Mouse (Mus musculus): ENCODE data around the gene Bcl3. TPM values are rescaled to one million over a fixed set of nuclear protein-coding genes. Genes with fewer than 3 reads are reported as not detected.
A peak's percentile ranks its signal among the peaks of the same experiment; 100 is the strongest.

Gene Bcl3
- polyA plus RNA-seq, 1 experiment from 2014 or later: 4.7 TPM

DNA sequence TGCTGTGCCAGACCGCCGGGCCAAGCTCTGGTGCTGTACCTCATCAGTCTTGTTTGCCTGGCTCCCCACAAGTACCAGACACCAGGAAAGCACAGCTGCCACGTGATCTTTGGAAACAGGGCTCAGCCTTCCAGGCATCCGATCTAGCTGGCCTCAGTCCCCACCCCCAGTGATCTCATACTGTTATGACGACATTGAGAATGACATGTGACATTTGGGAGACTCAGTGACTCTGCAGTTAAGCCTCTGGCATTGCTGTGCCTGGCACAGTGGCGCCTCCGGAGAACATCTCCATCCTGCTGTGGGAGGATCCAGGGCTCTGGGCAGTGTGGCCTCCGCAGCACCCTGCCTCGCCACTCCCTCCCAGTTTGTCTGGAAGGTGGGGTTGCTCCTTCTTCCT lies 9.3 kb upstream of the Bcl3 start:
- no peak overlapping the region for H3K27ac ChIP-seq (replicated peaks)
- ATAC-seq (ENCODE audit: insufficient read depth): no peak
- no peak overlapping the region for H3K4me2 ChIP-seq
- no peak overlapping the region for H3K4me3 ChIP-seq (replicated peaks)
- H3K4me1 ChIP-seq (replicated peaks): peaks cover 18% of the 10 kb centered on the region
- H3K9me3 ChIP-seq (replicated peaks): no peaks in the 10 kb centered on the region
- no peak overlapping the region for H3K9ac ChIP-seq
- H3K27me3 ChIP-seq: no peaks in the 10 kb centered on the region
- no peaks in the 10 kb centered on the region for H3K36me3 ChIP-seq (replicated peaks)
- WGBS (ENCODE audit: insufficient replicate concordance): 39% methylated on average over 9 of the region's 9 CpGs

GRCm38 (mm10) chr7:19830682-19831156 lies 8.1 kb upstream of the Bcl3 start:
- Histone ChIP-seq H3K9me3 (replicated peaks) (no peaks in the 10 kb centered on the region), H3K4me2 (peak overlapping the region; percentile 27), H3K36me3 (replicated peaks) (no peaks in the 10 kb centered on the region), H3K27me3 (no peaks in the 10 kb centered on the region), H3K4me1 (replicated peaks) (peaks cover 18% of the 10 kb centered on the region), H3K9ac (no peak overlapping the region), H3K4me3 (replicated peaks) (no peak overlapping the region), H3K27ac (replicated peaks) (peak overlapping the region; percentile 33; the same call in 1 of the 2 replicates)
- WGBS (ENCODE audit: insufficient replicate concordance): 18% methylated on average over 13 of the region's 13 CpGs
- ATAC-seq (ENCODE audit: insufficient read depth): peak; percentile 68

- H3K27me3 ChIP-seq: no peaks in the 10 kb centered on the region
- no peak overlapping the region for H3K4me2 ChIP-seq
- no peak overlapping the region for H3K9ac ChIP-seq
- 61% methylated on average over 3 of the region's 3 CpGs for WGBS (ENCODE audit: insufficient replicate concordance)
- H3K9me3 ChIP-seq (replicated peaks): no peaks in the 10 kb centered on the region
- ATAC-seq (ENCODE audit: insufficient read depth): no peak
- no peak overlapping the region for H3K4me3 ChIP-seq (replicated peaks)
- H3K27ac ChIP-seq (replicated peaks): no peak overlapping the region
- peaks cover 23% of the 10 kb centered on the region for H3K4me1 ChIP-seq (replicated peaks)
- no peaks in the 10 kb centered on the region for H3K36me3 ChIP-seq (replicated peaks)
Measured at GRCm38 (mm10) chr7:19829694-19830093, 7.1 kb upstream of the Bcl3 start.

DNA sequence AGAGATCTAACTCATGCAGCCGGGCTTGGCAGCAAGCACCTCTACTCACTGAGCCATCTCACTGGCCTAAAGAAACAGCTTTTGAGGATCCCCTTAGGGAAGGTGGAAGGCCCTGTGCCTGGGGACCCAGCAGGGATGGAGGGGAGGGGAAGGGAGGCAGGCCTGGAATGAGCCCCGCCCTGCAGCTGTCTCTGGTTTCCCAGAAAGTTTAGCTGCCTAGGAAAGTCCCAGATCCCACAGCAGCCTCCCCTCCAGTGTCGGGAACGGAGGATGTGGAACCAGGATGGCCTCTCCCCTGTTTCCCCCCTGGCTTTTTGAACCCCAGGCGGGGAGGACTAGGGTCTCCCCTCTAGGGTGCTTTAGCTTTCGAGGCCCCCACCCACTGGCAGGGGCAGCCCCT lies 4.2 kb upstream of the Bcl3 start:
- no peak overlapping the region for H3K4me2 ChIP-seq
- no peak overlapping the region for H3K9ac ChIP-seq
- ATAC-seq (ENCODE audit: insufficient read depth): no peak
- H3K27me3 ChIP-seq: peaks cover 25% of the 10 kb centered on the region
- 70% methylated on average over 6 of the region's 6 CpGs for WGBS (ENCODE audit: insufficient replicate concordance)
- H3K36me3 ChIP-seq (replicated peaks): no peaks in the 10 kb centered on the region
- H3K9me3 ChIP-seq (replicated peaks): no peaks in the 10 kb centered on the region
- H3K27ac ChIP-seq (replicated peaks): no peak overlapping the region
- peaks cover 36% of the 10 kb centered on the region for H3K4me1 ChIP-seq (replicated peaks)
- no peak overlapping the region for H3K4me3 ChIP-seq (replicated peaks)

DNA sequence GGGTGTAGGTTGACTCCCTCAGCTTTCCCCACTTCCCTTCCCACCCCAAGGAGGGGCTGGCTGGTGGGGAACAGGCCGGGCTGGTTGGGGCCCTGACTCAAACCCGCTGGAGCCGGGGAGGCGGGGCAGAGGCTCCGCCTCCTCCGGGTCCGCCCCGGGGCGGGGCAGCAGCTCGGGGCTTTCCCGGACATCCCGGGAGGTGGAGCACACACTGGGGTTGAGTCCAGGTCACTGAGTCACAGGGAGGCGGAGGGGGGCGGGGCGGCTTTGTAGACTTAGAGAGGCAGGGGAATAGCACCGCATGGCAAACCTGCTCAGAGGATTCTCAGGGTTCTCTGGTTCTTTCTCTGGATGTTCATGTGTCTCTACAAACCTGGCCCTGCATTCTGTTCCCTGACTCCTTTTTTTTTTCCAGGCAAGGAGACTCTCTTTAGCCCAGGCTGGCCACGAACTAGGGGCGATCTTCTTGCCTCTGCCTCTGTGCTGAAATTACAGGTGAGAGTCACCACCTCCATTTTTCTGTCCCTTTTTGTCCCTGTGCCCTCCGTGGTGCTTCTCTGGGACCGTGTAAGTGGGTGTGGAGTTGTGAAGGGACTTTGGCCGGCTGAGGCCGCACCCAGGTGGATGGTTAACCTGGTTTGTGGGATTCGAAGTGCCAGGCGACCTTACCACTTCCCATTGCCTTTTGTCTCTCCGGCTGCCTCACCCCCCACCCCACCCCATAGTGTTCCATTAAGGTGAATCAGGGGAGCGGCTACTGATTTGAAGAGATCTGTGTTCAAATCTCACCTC lies 1.8 kb upstream of the Bcl3 start:
- Histone ChIP-seq H3K4me3 (replicated peaks) (no peak overlapping the region), H3K27ac (replicated peaks) (peak overlapping the region; percentile 76), H3K4me2 (peak overlapping the region; percentile 27), H3K9ac (no peak overlapping the region), H3K4me1 (replicated peaks) (peaks cover 27% of the 10 kb centered on the region), H3K36me3 (replicated peaks) (peaks cover 6% of the 10 kb centered on the region; the same call in 1 of the 2 replicates), H3K9me3 (replicated peaks) (no peaks in the 10 kb centered on the region; the same call in 1 of the 2 replicates), H3K27me3 (peaks cover 31% of the 10 kb centered on the region)
- peak; percentile 73 for ATAC-seq (ENCODE audit: insufficient read depth)
- 17% methylated on average over 26 of the region's 26 CpGs for WGBS (ENCODE audit: insufficient replicate concordance)

GRCm38 (mm10) chr7:19823256-19824181 lies 949 bp upstream of the Bcl3 start:
- ATAC-seq (ENCODE audit: insufficient read depth): peak; percentile 14; the same call in 1 of the 2 replicates
- Histone ChIP-seq H3K9me3 (replicated peaks) (no peaks in the 10 kb centered on the region; the same call in 1 of the 2 replicates), H3K27me3 (peaks cover 31% of the 10 kb centered on the region), H3K4me1 (replicated peaks) (peaks cover 34% of the 10 kb centered on the region), H3K4me3 (replicated peaks) (no peak overlapping the region), H3K36me3 (replicated peaks) (peaks cover 6% of the 10 kb centered on the region; the same call in 1 of the 2 replicates), H3K9ac (no peak overlapping the region), H3K4me2 (peak overlapping the region; percentile 27), H3K27ac (replicated peaks) (peak overlapping the region; percentile 76)
- 11% methylated on average over 16 of the region's 16 CpGs for WGBS (ENCODE audit: insufficient replicate concordance)

DNA sequence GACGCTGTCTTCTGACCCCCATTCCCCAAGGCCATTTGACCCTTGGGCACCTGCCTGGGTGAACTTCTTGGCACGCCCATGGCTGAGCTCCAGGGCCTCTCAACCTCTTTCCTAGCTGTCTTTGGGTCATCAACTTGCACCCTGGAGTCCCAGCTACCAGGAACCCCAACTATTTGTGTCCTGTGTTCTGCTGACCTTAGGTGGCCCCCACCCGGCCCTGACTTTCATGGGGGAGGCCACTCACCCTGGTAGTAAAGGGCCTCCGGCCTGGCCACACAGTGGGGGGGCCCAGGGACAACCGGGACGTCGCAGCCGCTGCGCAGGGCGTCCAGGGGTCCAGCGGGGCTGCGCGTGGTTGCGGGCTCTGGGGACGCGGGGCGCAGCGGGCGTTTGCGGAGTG lies 377 bp downstream of the Bcl3 start:
- Histone ChIP-seq H3K36me3 (replicated peaks) (peaks cover 6% of the 10 kb centered on the region; the same call in 1 of the 2 replicates), H3K27me3 (peaks cover 37% of the 10 kb centered on the region), H3K4me3 (replicated peaks) (peak overlapping the region; percentile 59), H3K4me2 (peak overlapping the region; percentile 62), H3K4me1 (replicated peaks) (peaks cover 42% of the 10 kb centered on the region), H3K27ac (replicated peaks) (peak overlapping the region; percentile 45), H3K9ac (peak overlapping the region; percentile 49), H3K9me3 (replicated peaks) (no peaks in the 10 kb centered on the region; the same call in 1 of the 2 replicates)
- WGBS (ENCODE audit: insufficient replicate concordance): 7% methylated on average over 20 of the region's 20 CpGs
- no peak for ATAC-seq (ENCODE audit: insufficient read depth)

- WGBS (ENCODE audit: insufficient replicate concordance): 52% methylated on average over 7 of the region's 7 CpGs
- Histone ChIP-seq H3K27me3 (peaks cover 42% of the 10 kb centered on the region), H3K4me1 (replicated peaks) (peaks cover 48% of the 10 kb centered on the region), H3K4me2 (peak overlapping the region; percentile 62), H3K36me3 (replicated peaks) (peaks cover 6% of the 10 kb centered on the region; the same call in 1 of the 2 replicates), H3K9me3 (replicated peaks) (no peaks in the 10 kb centered on the region; the same call in 1 of the 2 replicates), H3K9ac (peak overlapping the region; percentile 49; the same call in 1 of the 2 replicates), H3K27ac (replicated peaks) (no peak overlapping the region), H3K4me3 (replicated peaks) (peak overlapping the region; percentile 59; the same call in 1 of the 2 replicates)
- no peak for ATAC-seq (ENCODE audit: insufficient read depth)
Measured at GRCm38 (mm10) chr7:19821633-19822032, 937 bp downstream of the Bcl3 start.

GRCm38 (mm10) chr7:19820347-19821048 lies 2.1 kb downstream of the Bcl3 start:
- H3K27me3 ChIP-seq: peaks cover 50% of the 10 kb centered on the region
- no peak overlapping the region for H3K27ac ChIP-seq (replicated peaks)
- H3K9me3 ChIP-seq (replicated peaks): no peaks in the 10 kb centered on the region; the same call in 1 of the 2 replicates
- peaks cover 6% of the 10 kb centered on the region; the same call in 1 of the 2 replicates for H3K36me3 ChIP-seq (replicated peaks)
- H3K4me1 ChIP-seq (replicated peaks): peaks cover 57% of the 10 kb centered on the region
- no peak overlapping the region for H3K9ac ChIP-seq
- no peak overlapping the region for H3K4me2 ChIP-seq
- 56% methylated on average over 3 of the region's 3 CpGs for WGBS (ENCODE audit: insufficient replicate concordance)
- H3K4me3 ChIP-seq (replicated peaks): no peak overlapping the region
- ATAC-seq (ENCODE audit: insufficient read depth): no peak

GRCm38 (mm10) chr7:19818875-19819274 lies 3.7 kb downstream of the Bcl3 start:
- no peak overlapping the region for H3K4me2 ChIP-seq
- peaks cover 6% of the 10 kb centered on the region; the same call in 1 of the 2 replicates for H3K36me3 ChIP-seq (replicated peaks)
- H3K4me1 ChIP-seq (replicated peaks): peaks cover 49% of the 10 kb centered on the region
- H3K27me3 ChIP-seq: peaks cover 47% of the 10 kb centered on the region
- no peak overlapping the region for H3K27ac ChIP-seq (replicated peaks)
- WGBS (ENCODE audit: insufficient replicate concordance): 57% methylated on average over 7 of the region's 7 CpGs
- ATAC-seq (ENCODE audit: insufficient read depth): no peak
- no peak overlapping the region for H3K4me3 ChIP-seq (replicated peaks)
- no peaks in the 10 kb centered on the region; the same call in 1 of the 2 replicates for H3K9me3 ChIP-seq (replicated peaks)
- H3K9ac ChIP-seq: no peak overlapping the region

Measured in liver, embryonic 15.5 days (tissue).